In genomic region chr16:55950946-55951678, GRCm38 (mm10) we compare ENCODE assay signal across 8 mouse cellular contexts. TPM values are rescaled to one million over a fixed set of nuclear protein-coding genes. Genes with fewer than 3 reads are reported as not detected.
DNase-seq lines count a peak whose midpoint lies in the region; ATAC-seq and TF ChIP-seq lines count a peak whose summit lies in the region.

No protein-coding gene starts in this region.

- peak overlapping the region; percentile 39 for H3K4me3 ChIP-seq in heart, adult 2 months
- H3K4me3 ChIP-seq in midbrain, embryonic 16.5 days (ENCODE audit: low read depth, low read length): no peak overlapping the region

- WGBS in heart, adult 2 months: 34% methylated on average over 19 of the region's 19 CpGs
- 36% methylated on average over 19 of the region's 19 CpGs for WGBS in midbrain, embryonic 16.5 days

- no peaks in the 10 kb centered on the region for H3K27me3 ChIP-seq in heart, adult 2 months (ENCODE audit: control insufficient read depth, insufficient read depth, low read length)
- H3K27me3 ChIP-seq in midbrain, embryonic 16.5 days (ENCODE audit: control insufficient read depth, insufficient read depth, low read depth, low read length): no peaks in the 10 kb centered on the region

- H3K27ac ChIP-seq in heart, adult 2 months: no peak overlapping the region
- no peak overlapping the region for H3K27ac ChIP-seq in midbrain, embryonic 16.5 days (ENCODE audit: low read length)

- peak; percentile 83 for DNase-seq in urinary bladder, postnatal 14 days (ENCODE audit: low spot score)
- DNase-seq in urinary bladder, postnatal 10 days (ENCODE audit: low spot score): no peak
- DNase-seq in cerebellum, postnatal 36 days: peak; percentile 51 to 81
- peak; percentile 58 to 62 for DNase-seq in heart, adult 2 months
- peak; percentile 61 to 82 for DNase-seq in kidney, adult 8-10 months
- peak; percentile 81 for DNase-seq in liver
- DNase-seq in spleen, postnatal 10 days (ENCODE audit: low spot score in 2 of 2): peak; percentile 77 to 88

- H3K79me2 ChIP-seq in heart, adult 2 months (replicated peaks; ENCODE audit: control insufficient read depth, insufficient read depth, low read length): no peaks in the 10 kb centered on the region

- H3K4me1 ChIP-seq in heart, adult 2 months (ENCODE audit: control insufficient read depth, insufficient read depth, low read length): peaks cover 2% of the 10 kb centered on the region; the same call in 1 of the 2 replicates
- H3K4me1 ChIP-seq in midbrain, embryonic 16.5 days (ENCODE audit: control insufficient read depth, insufficient read depth, low read length): no peaks in the 10 kb centered on the region

- TF ChIP-seq POLR2A in heart, adult 2 months (IDR thresholded peaks at IDR 0.05; ENCODE audit: insufficient read depth, low read depth, low read length): no peak

- H3K36me3 ChIP-seq in heart, adult 2 months (ENCODE audit: control insufficient read depth, insufficient read depth, low read length): no peaks in the 10 kb centered on the region
- H3K36me3 ChIP-seq in midbrain, embryonic 16.5 days (ENCODE audit: control insufficient read depth, insufficient read depth, low read length): no peaks in the 10 kb centered on the region

- H3K9ac ChIP-seq in heart, adult 2 months (ENCODE audit: low read depth, low read length): peak overlapping the region; percentile 50; the same call in 1 of the 2 replicates
- no peak overlapping the region for H3K9ac ChIP-seq in midbrain, embryonic 16.5 days (ENCODE audit: low read depth, low read length)

- TF ChIP-seq CTCF in heart, adult 2 months (IDR thresholded peaks at IDR 0.05): peak; percentile 98

- 0 out of 2 replicates have a peak, but pooled peaks have one; percentile 19 for TF ChIP-seq EP300 in heart, adult 2 months (IDR thresholded peaks at IDR 0.05; ENCODE audit: insufficient read depth, low read depth, low read length)

- intact Hi-C loops in heart, adult 2 months (cut with DNase I): loop anchor here (1.0 kb wide), 2 partner anchors 113 to 180 kb away; no protein-coding TSS in a partner anchor

- ATAC-seq in midbrain, embryonic 16.5 days: peak; percentile 60

- H3K9me3 ChIP-seq in midbrain, embryonic 16.5 days (replicated peaks; ENCODE audit: control insufficient read depth, low read length, poor library complexity, severe bottlenecking): no peaks in the 10 kb centered on the region

- no peak overlapping the region for H3K4me2 ChIP-seq in midbrain, embryonic 16.5 days (ENCODE audit: low read length)

RNA-seq across cellular contexts. Expression of gene Rpl24, which starts 15.0 kb away (rescaled TPM):
- total RNA-seq in heart, adult 2 months (2021): 100 to 1,000 TPM; 494 to 591 TPM
- 185 and 205 TPM in 2 replicates for polyA plus RNA-seq in heart, adult 2 months (2012; rRNA removed)
- 436 and 460 TPM in 2 replicates for polyA plus RNA-seq in midbrain, embryonic 16.5 days (2015; fragmentation: Nextera tagmentation; extraction: Ambion mirVana)

RNA-seq across cellular contexts. Expression of gene Cep97, which starts 16.5 kb away (rescaled TPM):
- total RNA-seq in heart, adult 2 months (2021): 1 to 10 TPM; 3.3 to 5.6 TPM
- 1.1 and 1.5 TPM in 2 replicates for polyA plus RNA-seq in heart, adult 2 months (2012; rRNA removed)
- polyA plus RNA-seq in midbrain, embryonic 16.5 days (2015; fragmentation: Nextera tagmentation; extraction: Ambion mirVana): 12.1 and 12.2 TPM in 2 replicates

RNA-seq across cellular contexts. Expression of gene Zbtb11, which starts 22.6 kb away (rescaled TPM):
- total RNA-seq in heart, adult 2 months (2021): 10 to 100 TPM; 10.3 to 11.2 TPM
- polyA plus RNA-seq in heart, adult 2 months (2012; rRNA removed): 2.3 and 4.5 TPM in 2 replicates
- polyA plus RNA-seq in midbrain, embryonic 16.5 days (2015; fragmentation: Nextera tagmentation; extraction: Ambion mirVana): 24.6 and 25.4 TPM in 2 replicates

RNA-seq across cellular contexts. Expression of gene Nxpe3, which starts 56.0 kb away (rescaled TPM):
- total RNA-seq in heart, adult 2 months (2021): under 1 TPM; 0.43 to 0.44 TPM
- 0.51 and 0.82 TPM in 2 replicates for polyA plus RNA-seq in heart, adult 2 months (2012; rRNA removed)
- polyA plus RNA-seq in midbrain, embryonic 16.5 days (2015; fragmentation: Nextera tagmentation; extraction: Ambion mirVana): 1.8 and 2.0 TPM in 2 replicates
